Mouse (Mus musculus) embryonic facial prominence, embryonic 11.5 days (tissue): ENCODE results near the gene Gstm1. TPM values are rescaled to one million over a fixed set of nuclear protein-coding genes. Genes with fewer than 3 reads are reported as not detected.
"Not testable (repeated sequence)": the region's sequence is repeated elsewhere in the genome, so short reads cannot be mapped to it uniquely, and the experiment has no call there.

ENCODE experiments used
- ATAC-seq: fragments of 200-750 bp; cut with Nextera tagmentation; replicated peaks from 2 replicates; pipeline ENCODE4 v1.8.0; 2017; ENCODE audit warnings: low read depth; ENCODE audit not compliant: insufficient number of reproducible peaks, low FRiP score, low TSS enrichment
- DNase-seq: peaks from one replicate; pipeline ENCODE4 v3.0.0-alpha.2; 2015; ENCODE audit warnings: low spot score
- H3K27ac ChIP-seq: fragments of 300-500 bp; sonication (generic); replicated peaks from 2 replicates; pipeline ENCODE4 v1.5.1; 2014; ENCODE audit warnings: mild to moderate bottlenecking, low read depth, low read length, control low read depth
- H3K27me3 ChIP-seq: fragments of 300-500 bp; sonication (generic); 2 replicates; pipeline ENCODE4 v1.6.1; 2014; ENCODE audit warnings: mild to moderate bottlenecking, low read length, moderate library complexity, mixed read lengths; ENCODE audit not compliant: control insufficient read depth, insufficient read depth
- H3K36me3 ChIP-seq: fragments of 300-500 bp; sonication (generic); replicated peaks from 2 replicates; pipeline ENCODE4 v1.6.1; 2014; ENCODE audit warnings: low read depth, mild to moderate bottlenecking, low read length, moderate library complexity, mixed read lengths; ENCODE audit not compliant: control insufficient read depth, insufficient read depth
- H3K4me1 ChIP-seq: fragments of 300-500 bp; sonication (generic); 2 replicates; pipeline ENCODE4 v1.6.1; 2014; ENCODE audit warnings: low read length, mixed read lengths; ENCODE audit not compliant: control insufficient read depth, insufficient read depth
- H3K4me2 ChIP-seq: fragments of 300-500 bp; sonication (generic); 2 replicates; pipeline ENCODE4 v1.6.1; 2014; ENCODE audit warnings: low read depth, mild to moderate bottlenecking, control low read depth, low read length, moderate library complexity
- H3K4me3 ChIP-seq: fragments of 300-500 bp; sonication (generic); 2 replicates; pipeline ENCODE4 v1.5.1; 2014; ENCODE audit warnings: low read depth, low read length, control low read depth
- H3K9ac ChIP-seq: fragments of 300-500 bp; sonication (generic); replicated peaks from 2 replicates; pipeline ENCODE4 v1.6.1; 2014; ENCODE audit warnings: mild to moderate bottlenecking, control low read depth, low read length
- H3K9me3 ChIP-seq: fragments of 300-500 bp; sonication (generic); replicated peaks from 2 replicates; pipeline ENCODE4 v1.6.1; 2016; ENCODE audit warnings: mild to moderate bottlenecking, low read length, inconsistent platforms, mixed read lengths; ENCODE audit not compliant: control insufficient read depth
- WGBS: fragments of 180-500 bp; shearing (Covaris S2); extraction: QIAGEN DNeasy Blood & Tissue Kit; methylation state at CpG from one replicate; pipeline ENCODE4 v1.1.7; 2014; 5-methylcytosine and 5-hydroxymethylcytosine counted together
- polyA plus RNA-seq: library from polyadenylated mRNA; unstranded; fragments of >200 nt; fragmentation: Nextera tagmentation; extraction: Ambion mirVana; gene quantifications from 2 replicates; pipeline ENCODE4 v1.2.1, GENCODE M21; 2014

Gene Gstm1
- polyA plus RNA-seq, 1 experiment from 2014 or later, result 33.9 TPM

- no peak overlapping the region for H3K9ac ChIP-seq
- H3K27me3 ChIP-seq, result no peaks in the 10 kb centered on the region
- no peaks in the 10 kb centered on the region for H3K4me1 ChIP-seq
- ATAC-seq (no peak), DNase-seq (no peak)
- H3K4me2 ChIP-seq, result no peak overlapping the region
- H3K36me3 ChIP-seq, result no peaks in the 10 kb centered on the region
- H3K27ac ChIP-seq, result no peak overlapping the region
- no peaks in the 10 kb centered on the region for H3K9me3 ChIP-seq
- H3K4me3 ChIP-seq, result no peak overlapping the region
- WGBS, result 83% methylated on average over 4 of the region's 4 CpGs
These were observed 4.4 kb downstream of the Gstm1 start for GRCm38 (mm10) chr3:108013331-108013871.

DNA sequence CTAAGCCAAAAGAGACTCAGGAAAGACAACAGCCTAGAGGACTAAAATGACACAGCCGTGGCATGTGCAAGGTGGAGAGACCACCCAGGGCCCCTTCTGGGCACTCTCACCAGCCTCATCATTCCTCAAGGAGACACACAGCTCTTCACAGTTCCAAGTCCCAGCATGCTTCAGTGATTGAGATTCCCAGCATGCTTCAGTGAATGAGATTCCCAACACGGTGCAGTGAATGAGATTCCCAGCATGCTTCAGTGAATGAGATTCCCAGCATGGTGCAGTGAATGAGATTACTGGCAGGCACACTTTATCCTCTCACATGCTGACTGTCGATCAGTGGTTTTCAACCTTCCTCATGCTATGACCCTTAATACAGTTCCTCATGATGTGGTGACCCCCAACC is 6.2 kb downstream of the Gstm1 start:
- Histone ChIP-seq H3K4me1 (no peaks in the 10 kb centered on the region), H3K4me3 (no peak overlapping the region), H3K36me3 (no peaks in the 10 kb centered on the region), H3K27me3 (no peaks in the 10 kb centered on the region), H3K4me2 (no peak overlapping the region), H3K9me3 (no peaks in the 10 kb centered on the region), H3K9ac (no peak overlapping the region), H3K27ac (no peak overlapping the region)
- ATAC-seq (no peak), DNase-seq (no peak)
- WGBS, result 67% methylated on average over 3 of the region's 3 CpGs

DNA sequence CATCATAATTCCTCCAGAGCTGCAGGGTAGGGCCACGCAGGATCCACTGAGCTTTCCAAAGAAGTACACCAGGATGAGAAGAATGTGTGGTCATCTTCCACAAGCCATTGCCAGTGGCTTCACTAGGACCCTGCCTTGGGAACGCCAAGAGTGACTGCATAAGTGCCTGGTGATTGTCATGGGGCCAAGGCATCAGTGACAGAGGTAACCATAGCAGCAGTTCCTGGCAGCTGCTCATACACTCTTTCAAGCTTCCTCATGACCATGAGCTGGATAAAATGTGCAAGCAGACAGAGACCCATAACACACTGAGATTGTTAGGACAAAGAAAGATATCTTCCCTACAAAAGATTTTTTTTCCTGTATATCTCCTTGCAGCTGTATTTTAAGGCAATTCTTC is 7.5 kb downstream of the Gstm1 start:
- no peak overlapping the region for H3K27ac ChIP-seq
- no peaks in the 10 kb centered on the region for H3K36me3 ChIP-seq
- DNase-seq (no peak), ATAC-seq (no peak)
- no peak overlapping the region for H3K4me3 ChIP-seq
- H3K27me3 ChIP-seq, result no peaks in the 10 kb centered on the region
- no peaks in the 10 kb centered on the region for H3K9me3 ChIP-seq
- no peak overlapping the region for H3K4me2 ChIP-seq
- 69% methylated on average over 2 of the region's 2 CpGs for WGBS
- H3K9ac ChIP-seq, result no peak overlapping the region
- no peaks in the 10 kb centered on the region for H3K4me1 ChIP-seq

GRCm38 (mm10) chr3:108002021-108002420 is 15.8 kb downstream of the Gstm1 start:
- no peak overlapping the region for H3K27ac ChIP-seq
- H3K4me1 ChIP-seq, result no peaks in the 10 kb centered on the region
- ATAC-seq (no peak), DNase-seq (no peak)
- 83% methylated on average over 8 of the region's 8 CpGs for WGBS
- H3K9me3 ChIP-seq, result no peaks in the 10 kb centered on the region
- no peak overlapping the region for H3K4me2 ChIP-seq
- H3K27me3 ChIP-seq, result no peaks in the 10 kb centered on the region
- H3K36me3 ChIP-seq, result no peaks in the 10 kb centered on the region
- no peak overlapping the region for H3K4me3 ChIP-seq
- H3K9ac ChIP-seq, result no peak overlapping the region

DNA sequence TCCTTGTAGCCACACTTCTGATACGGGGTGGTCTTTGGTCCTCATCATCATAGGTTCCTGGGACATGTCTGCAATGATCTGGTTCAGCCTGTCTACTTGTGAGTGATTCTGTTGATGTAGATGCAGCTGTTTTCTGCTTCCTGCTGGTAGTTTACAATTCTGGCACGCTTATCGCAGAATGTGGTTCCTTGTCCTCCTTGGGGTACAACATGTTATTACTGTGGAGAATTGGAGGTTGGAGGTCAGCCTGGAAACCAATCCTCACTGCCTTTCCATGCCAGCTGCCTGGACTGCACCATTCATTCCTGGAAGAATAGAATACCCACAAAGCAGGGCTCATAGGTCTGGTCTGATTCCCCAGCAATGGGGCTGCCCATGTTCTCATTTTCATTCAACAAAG is 18.3 kb downstream of the Gstm1 start:
- Histone ChIP-seq H3K27me3 (no peaks in the 10 kb centered on the region), H3K4me1 (no peaks in the 10 kb centered on the region), H3K9ac (no peak overlapping the region), H3K36me3 (no peaks in the 10 kb centered on the region), H3K4me3 (no peak overlapping the region), H3K9me3 (no peaks in the 10 kb centered on the region), H3K4me2 (no peak overlapping the region), H3K27ac (no peak overlapping the region)
- ATAC-seq (no peak), DNase-seq (no peak)
- 83% methylated on average over 3 of the region's 3 CpGs for WGBS

DNA sequence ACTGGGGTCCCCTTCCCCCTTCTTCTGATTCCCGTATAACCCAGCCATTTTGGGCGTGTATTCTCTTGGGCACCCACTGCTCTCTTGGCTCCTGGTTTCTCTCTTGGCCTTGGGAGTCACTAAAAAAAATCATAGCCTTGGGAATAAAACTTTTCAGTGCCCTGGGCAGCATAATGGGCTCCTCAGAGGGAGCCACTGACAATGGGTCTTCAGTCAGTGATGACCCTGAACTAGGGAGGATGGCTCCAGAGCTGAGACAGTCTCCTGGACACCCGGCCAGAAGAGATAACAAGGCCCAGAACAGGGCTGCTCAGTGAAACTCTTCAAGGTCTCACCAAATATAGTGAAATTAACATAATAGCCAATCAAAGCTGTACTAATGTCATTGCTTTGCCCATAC is 19.2 kb downstream of the Gstm1 start:
- DNase-seq (no peak), ATAC-seq (no peak)
- Histone ChIP-seq H3K9ac (no peak overlapping the region), H3K4me3 (no peak overlapping the region), H3K27ac (no peak overlapping the region), H3K27me3 (no peaks in the 10 kb centered on the region), H3K4me1 (no peaks in the 10 kb centered on the region), H3K9me3 (no peaks in the 10 kb centered on the region), H3K36me3 (no peaks in the 10 kb centered on the region), H3K4me2 (no peak overlapping the region)
- 69% methylated on average over 3 of the region's 3 CpGs for WGBS

GRCm38 (mm10) chr3:107996576-107996975 is 21.2 kb downstream of the Gstm1 start:
- DNase-seq, result no peak
- Histone ChIP-seq H3K27ac (no peak overlapping the region), H3K9me3 (no peaks in the 10 kb centered on the region), H3K4me3 (no peak overlapping the region), H3K27me3 (no peaks in the 10 kb centered on the region), H3K4me1 (no peaks in the 10 kb centered on the region), H3K36me3 (no peaks in the 10 kb centered on the region), H3K4me2 (no peak overlapping the region), H3K9ac (no peak overlapping the region)
- WGBS, result 73% methylated on average over 4 of the region's 4 CpGs
- no peak for ATAC-seq

DNA sequence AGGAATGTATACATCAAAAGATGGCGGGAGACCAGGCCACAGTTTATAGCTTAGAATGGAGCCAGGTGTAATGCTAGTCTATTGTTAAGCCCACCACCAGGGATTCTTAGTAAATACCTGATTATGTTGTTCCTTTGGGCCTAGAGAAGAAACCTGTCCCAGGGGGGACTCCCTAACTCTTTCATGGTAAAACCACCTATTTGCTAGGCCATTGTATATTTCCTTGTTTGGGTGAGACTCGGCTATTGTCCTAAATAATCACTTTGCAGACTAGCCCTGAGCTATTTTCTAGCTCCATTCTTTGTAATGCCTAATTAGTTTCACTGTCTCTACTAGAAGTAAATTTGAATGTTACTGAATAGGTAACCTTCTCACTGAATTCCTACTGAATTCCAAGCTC is 21.8 kb downstream of the Gstm1 start:
- WGBS, result 60% methylated on average over 2 of the region's 2 CpGs
- not testable (repeated sequence) for H3K27ac ChIP-seq, H3K9me3 ChIP-seq, H3K4me2 ChIP-seq, H3K4me1 ChIP-seq, H3K27me3 ChIP-seq, H3K36me3 ChIP-seq, H3K9ac ChIP-seq, ATAC-seq, H3K4me3 ChIP-seq, DNase-seq
